Mouse (Mus musculus): ENCODE results near the gene Lhpp.
"Not testable (repeated sequence)": the region's sequence is repeated elsewhere in the genome, so short reads cannot be mapped to it uniquely, and the experiment has no call there.

Lhpp gene

DNA sequence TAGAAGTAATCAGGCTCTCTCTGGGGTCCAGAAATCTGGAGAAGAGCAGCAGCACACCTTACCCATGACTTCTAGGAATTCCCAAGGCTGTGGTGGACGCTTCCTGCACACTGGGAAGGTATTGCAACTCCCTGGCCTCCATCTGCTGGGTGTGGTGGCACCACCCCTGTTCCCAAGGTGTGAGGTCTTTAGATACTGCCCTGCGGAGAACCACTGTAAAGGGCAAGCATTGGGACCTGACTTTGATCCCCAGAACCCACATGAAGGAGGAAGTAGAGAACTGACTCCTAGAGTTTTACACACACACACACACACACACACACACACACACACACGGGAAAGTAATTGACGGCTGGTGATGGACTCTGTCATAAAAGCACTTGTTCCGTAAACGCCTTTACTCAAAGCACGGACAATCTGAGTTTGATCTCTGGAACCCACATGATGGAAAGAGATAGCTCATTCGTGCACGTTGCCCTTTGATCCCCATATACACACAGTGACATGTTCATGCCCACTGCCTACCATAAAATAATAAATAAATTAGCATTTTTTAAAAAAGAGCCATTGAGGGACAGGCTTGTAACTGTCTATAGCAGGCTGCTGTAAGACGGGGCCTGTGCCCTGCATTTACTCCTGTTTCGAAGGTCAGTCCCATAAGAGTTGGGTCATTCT is 34.3 kb downstream of the Lhpp start:
- no peak for DNase-seq (ENCODE audit: low read depth, low spot score)

DNA sequence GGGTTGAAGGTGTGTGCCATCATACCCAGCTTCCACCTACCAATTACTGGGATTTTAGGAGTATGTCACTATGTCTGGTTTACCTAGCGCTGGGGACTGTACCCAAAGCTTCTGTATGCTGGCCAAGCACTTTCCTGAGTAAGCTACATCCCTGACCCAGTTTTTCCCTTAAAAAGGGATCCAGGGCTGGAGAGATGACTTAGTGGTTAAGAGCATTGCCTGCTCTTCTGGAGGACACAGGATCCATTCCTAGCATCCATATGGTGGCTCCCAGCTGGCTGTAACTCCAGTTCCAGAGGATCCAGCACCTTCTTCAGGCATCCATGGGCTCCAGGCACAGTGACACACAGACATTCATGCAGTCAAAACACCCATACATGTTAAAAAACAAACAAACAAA is 36.1 kb downstream of the Lhpp start:
- DNase-seq (ENCODE audit: low read depth, low spot score), result no peak

DNA sequence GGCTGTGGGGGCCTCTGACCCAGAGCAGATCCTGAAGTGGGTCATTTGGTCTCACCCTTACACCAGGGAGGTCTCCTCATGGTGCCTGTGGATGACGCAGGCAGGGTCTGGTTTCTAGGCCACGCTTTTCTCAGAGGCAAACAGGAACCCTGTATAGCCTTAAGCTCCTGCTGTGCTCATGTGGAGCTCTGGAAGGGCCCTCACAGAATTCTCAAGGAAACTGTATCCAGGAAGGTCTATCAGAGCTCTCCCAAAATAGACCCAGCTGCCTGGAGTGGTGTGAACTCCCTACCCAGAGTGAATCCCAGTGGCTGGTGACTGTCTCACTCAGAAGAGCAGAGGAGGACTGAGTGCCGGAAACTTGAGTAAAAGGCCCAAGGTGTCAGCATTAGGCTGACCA is 44.0 kb downstream of the Lhpp start:
- no peak for DNase-seq (ENCODE audit: low read depth, low spot score)

DNA sequence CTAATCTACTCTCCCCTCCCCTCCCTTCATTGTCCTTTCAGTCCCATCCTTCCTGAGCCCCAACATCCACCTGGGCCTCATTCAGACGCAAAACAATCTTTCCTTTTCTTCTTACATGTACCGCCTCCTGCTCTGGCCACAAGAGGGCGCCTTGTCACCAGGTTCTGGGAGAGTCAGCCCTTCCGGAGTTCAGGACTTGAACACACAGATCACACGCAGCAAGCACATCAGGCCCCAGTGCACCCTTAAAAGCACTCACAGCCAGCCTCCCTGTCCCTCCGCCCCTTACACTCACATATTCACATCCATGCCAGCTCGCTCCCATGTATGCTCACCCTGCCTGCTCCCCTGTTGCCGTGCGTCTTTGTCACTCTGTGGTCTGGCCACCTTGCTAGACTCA is 45.6 kb downstream of the Lhpp start:
- DNase-seq (ENCODE audit: low read depth, low spot score), result peak; percentile 93

DNA sequence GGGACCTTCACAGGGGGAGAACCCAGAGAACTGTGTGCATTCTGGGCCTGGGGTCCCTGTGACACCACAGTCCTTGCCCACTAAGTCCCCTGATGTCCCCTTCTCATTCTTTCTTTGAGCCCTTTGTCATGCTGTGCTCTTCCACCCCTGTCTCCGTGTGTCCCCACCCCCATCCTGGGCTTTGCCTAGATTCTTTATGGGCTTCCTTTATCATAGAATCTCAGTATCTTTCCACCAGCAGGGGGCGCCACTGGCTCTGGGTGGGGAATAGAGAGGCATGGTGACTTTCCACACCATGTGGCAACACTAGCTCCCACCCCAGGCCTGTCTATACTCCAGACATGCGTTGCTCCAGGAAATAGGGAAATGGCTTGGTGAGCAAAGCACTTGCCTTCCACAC is 46.1 kb downstream of the Lhpp start:
- DNase-seq (ENCODE audit: low read depth, low spot score), result peak; percentile 88

DNA sequence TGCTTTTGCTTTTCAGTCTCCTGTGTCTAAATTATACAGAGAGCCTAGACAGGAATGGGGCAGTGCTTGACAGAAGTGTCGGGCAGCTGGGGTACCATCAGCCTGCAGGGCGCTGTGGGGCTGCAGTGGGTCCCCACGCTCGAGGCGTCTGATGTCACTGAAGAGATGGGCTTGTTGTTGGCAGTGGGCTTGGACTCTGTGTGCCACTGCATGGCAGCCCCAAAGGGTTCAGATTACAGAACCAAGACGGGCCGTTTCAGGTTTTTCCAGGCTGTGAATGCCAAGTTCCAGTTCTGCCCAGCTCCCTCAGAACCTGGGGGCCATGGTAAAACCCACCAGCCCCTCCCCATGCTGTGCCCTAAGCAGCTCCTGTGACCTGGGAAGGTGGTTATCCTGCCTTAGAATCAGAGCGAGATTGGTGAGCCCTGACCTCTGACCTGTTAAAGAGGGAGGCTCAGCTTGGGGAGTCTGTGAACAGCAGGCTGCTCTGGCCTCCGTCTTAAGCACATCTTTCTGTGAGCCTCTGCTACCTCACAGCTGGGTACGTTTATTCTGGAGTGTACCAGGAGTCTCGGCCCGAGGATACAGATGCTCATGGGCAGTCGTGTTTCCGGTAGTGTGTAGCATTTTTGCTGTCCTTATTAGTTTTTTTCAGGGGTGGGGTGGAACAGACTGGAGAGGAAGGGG is 47.1 kb downstream of the Lhpp start:
- no peak for DNase-seq (ENCODE audit: low read depth, low spot score)

DNA sequence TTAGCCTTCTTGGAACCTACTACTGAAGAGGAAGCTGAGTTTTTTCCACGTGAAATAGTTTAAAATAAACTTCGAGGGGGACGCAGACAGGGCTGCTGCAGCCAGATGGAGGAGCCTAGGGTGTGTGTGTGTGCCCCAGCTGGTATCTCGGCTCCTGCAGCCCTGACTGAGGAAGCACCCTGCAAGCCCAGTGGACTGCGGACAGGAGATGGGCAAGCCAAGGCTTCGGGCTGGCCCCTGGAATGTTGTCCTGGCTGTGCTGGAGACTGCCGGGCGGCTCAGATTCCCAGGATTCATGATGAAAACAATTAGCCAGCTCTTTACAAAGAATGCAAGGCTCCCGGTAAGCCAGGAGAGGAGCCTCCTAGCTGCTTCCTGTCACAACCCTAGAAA is 47.6 kb downstream of the Lhpp start:
- DNase-seq (ENCODE audit: low read depth, low spot score), result peak; percentile 50

DNA sequence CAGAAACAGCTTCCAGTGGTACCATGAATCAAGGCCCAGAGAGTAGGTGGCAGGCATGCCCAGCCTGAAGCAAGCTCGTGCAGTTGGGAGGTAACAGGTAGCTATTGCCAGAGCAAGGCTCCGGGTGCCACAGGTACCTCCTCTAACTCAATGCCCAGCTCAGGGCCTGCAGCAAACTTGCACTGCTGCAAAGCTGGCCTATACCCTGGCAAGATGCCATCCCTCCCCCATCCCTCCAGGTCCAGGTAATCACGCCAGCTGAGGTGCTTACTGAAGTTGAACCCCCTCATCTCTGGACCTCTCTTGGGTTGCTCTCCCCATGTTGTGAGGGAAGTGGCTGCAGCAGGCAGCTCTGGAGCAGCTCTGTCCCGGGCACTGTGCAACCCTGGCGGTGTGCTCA is 48.2 kb downstream of the Lhpp start:
- no peak for DNase-seq (ENCODE audit: low read depth, low spot score)

DNA sequence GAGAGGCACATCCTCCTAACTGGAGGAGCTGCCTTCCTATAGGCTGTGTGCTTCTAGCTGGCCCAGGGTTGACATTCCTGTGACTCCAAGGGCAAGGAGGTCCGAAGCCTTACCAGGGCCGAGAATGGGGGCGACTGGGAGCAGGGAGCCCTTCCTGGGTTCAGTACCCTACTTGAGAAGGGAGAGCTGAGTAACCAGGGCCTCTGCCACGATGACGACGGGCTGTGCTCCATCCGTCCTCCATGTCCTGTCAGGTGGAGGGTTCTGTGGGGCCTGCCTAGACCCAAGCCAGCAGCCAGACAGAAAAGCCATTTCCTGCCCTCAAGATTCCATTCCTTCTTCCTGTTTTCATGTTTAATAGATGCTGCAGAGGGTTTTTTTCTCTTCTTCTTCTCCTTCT is 49.2 kb downstream of the Lhpp start:
- no peak for DNase-seq (ENCODE audit: low read depth, low spot score)

DNA sequence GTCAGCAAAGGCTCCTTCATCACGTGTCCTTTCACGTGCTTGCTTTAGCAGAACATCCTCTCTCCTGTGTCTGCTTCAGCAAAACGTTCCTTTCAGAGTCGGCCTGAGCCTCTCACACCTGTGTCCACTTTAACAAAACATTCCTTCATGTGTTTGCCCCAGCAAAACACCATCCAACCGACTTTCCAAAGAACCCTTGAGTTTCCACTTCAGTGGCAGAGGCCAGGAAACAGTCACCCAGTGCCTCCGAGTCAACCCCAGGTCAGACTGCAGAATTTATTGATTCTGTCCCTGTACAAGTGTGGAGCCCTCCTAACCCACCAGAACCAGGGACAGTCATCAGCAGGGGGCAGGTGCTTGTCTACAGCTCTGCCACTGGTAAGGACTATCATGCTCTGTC is 52.4 kb downstream of the Lhpp start:
- not testable (repeated sequence) for DNase-seq (ENCODE audit: low read depth, low spot score)

DNA sequence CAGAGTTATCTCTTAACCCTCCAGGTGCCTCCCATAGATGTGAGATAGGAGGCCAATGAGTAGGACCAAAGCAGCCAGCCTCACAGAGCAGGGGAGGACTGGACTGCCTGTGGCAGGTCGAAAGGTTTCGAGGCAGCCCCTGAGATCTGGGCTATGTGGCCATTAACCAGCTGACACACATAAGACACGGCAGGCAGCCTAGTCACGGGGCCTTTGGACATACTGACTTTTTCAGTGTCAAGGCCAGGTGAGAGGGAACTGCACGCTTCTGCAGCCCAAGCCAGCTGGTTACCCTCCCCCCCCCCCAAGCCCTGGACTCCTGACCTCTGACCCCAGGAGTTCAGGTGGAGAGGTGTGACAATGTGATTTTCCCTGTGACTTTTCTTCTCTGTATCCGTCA is 54.4 kb downstream of the Lhpp start:
- DNase-seq (ENCODE audit: low read depth, low spot score), result no peak

DNA sequence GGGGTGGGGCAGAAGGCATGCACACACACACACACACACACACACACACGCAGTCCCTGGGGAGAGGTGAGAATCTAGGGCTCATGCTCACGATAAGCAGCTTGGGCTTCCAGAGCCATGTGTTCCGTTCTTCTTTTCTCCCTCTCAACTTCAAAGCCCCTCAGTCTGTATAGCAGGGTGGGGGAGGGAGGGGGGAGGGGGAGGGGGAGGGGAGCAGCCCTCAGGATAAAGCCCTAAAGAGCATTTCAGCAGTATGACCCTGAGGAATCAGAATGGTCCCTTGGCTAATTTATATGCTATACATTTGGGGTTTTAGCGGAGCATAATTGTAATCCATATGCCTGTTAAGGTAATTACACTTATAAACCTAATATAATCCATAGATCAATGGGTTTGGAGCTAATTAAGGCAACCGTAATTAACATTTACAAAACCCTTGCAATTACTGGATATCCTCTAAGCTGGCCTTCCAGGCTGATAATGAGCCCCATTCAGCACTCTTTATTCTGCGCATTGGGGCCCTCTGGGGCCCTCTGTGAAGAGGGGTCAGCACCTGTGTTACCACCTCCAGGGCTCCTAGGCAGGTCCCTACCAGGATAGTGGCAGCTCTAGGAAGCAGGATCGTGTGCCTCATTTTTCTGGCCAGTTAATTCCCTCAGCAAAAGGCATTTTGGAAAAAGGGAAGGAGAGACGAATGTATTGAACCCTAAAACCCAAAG is 55.4 kb downstream of the Lhpp start:
- DNase-seq (ENCODE audit: low read depth, low spot score), result no peak

DNA sequence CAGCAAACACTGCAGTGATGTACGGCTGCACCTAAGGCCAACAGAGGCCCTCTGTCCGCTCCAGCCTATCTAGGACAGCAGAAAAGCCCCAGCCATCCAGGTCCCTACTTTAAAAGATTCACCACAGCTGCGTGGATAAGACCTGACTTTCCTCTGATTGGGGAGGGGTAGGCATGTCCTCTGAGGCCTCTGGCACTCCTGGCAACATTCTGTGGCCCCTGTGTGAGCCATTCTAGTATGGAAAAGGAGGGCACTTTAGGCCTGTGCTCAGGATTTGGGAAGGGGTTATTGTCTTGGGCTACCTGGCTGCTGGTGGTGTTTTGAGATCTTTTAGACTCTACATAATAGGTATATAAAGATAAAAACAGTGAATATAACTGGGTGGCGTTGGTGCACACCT is 56.1 kb downstream of the Lhpp start:
- no peak for DNase-seq (ENCODE audit: low read depth, low spot score)

DNA sequence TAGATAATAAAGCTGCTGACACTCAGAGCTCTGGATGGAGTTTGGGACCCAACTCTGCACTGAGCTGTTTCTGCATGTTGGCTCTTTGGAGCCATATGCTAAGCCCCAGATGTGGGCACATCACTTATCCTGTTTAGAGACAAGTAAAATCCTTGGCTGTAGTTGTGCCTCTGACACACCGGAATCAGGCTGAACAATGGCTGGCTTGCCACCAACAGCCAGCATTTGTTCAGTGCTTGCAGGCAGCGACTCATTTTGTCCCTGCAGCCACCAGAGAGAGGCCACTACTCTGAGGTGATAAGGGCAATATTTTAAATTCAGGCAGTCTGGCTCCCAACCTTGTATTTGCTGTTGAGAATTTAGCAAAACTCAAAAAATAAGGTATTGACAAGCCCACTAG is 58.2 kb downstream of the Lhpp start:
- no peak for DNase-seq (ENCODE audit: low read depth, low spot score)

DNA sequence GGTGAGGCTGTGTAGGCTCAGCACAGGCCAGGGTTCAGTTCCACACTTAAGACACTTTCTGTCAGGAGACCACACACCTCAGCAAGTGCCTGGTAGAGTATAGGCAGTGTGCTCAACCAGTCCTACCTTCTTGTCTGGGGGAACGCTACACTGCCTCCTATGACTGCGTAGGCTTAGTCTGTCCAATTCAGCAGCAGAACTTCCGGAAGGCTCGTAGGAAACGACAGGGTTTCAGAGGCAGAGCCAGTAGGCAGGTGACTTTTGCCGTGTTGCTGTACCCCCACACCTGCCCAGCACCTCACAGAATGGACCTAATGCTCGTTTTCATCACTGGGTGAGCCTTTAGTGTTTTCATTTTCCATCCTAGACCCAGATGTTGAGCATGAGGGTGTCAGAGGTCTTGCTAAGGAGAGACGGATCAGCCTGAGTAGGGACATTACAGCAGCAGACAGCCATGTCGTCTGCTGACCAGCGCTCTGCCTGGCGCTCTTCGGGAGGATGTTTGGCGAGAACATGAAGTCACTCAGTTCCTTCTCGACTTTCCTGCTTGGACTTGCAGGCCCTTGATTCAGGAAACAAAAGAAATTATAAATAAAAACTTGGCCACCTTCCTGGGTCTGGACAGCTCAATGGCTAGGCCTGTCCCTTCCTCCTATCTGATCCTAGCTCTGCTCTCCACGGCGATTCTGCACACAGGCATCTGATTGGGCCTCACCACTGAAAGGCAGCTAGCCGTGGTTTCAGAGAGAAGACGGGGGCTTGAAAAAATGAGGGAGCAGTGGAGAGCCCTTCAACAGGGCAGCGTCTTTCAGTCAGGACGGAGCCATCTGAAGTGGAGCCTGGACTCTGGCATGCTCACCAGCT is 59.8 kb downstream of the Lhpp start:
- no peak for DNase-seq (ENCODE audit: low read depth, low spot score)

DNA sequence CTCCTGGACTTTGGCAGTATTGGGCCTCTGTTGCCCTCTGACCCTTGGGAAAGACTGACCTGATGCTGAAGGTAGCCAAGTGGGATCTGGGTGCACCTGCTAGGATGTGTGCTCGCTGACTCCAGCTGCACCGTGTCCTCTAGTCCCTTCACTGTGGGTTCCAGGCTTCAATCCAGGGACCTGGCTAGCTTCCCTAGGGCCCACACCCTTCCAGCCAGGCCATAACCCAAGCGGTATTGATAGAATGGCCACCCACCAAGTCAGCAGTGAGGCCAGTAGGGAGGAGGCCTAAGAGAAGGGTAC is 60.4 kb downstream of the Lhpp start:
- no peak for DNase-seq (ENCODE audit: low read depth, low spot score)

DNA sequence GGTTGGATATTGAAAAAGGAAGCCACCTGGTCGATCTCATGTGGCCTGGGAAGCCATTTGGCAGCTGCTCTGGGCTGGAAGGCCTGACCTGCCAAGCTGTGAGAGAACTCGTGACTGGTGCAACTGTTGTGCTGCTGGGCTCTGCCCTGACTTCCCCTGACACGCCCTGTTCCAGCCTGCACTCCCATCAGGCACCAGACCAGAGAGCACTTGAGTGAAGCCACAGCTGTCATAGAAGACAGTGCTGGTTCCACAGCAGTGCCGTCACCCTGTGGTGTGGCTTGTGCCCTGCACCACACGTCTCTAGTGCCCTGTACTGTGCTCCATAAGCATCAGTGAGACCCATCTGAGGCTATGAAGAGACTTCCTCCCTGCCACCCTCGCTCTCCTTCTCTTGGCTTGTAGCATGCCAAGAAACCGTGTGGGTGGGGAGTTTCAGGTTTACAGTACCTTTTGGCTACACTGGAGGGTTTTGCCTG is 62.1 kb downstream of the Lhpp start:
- no peak for DNase-seq (ENCODE audit: low read depth, low spot score)

DNA sequence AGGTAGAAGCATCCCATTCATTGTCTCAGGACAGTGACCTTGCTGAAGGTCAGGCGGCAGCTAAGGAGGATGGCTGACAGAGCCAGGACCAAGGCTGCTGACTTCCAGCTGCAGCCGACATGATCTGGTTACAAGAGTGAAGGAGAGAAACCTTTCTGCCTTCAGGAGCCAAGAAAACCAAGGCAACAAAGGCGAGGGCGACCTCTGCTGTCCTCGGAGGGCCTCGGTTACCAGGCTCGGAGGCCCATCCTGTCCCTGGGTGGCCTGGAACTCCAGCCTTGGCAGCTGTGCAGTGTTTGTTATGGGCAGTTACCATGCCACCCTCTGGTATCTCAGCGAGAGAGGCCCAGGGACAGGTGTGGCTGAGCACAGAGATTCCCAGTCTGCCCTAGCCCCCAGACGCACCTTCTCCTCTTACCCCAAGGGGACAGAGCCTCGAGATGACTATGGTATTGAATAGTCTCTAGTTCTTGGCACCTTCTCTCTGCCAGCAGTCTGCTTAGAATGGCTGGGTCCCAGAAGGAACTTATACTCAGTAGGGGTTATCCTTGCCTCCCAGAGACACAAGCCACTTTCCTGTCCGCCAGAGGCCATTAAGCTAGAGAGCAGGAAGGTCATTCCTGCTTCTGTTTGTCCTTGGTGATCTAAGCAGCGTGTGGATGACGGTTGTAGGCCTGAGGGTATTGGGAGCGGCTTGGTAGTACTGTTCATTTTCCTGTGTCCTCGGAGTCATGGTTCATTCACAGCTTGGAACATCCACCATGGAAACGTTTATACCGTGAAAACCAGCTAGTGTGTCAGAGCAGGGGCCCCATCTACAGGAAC is 63.7 kb downstream of the Lhpp start:
- DNase-seq (ENCODE audit: low read depth, low spot score), result peak; percentile 53

DNA sequence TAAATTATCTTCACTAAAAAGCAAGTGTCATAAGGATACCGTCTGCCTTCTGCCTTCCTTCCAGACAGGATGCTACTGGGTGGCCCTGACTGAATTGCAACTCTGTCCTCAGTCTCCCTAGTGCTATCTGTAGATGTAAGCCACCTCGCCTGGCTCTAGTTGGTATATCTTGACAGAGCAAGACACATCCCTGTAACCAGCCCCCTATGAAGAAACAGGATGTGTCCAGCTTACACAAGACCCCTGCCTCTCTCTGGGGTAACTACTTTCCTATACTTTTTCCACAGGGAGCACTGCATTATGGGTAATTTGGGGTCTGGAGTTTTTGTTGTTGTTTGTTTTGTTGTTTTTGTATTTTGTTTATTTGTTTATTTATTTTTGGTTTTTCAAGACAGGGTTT is 65.5 kb downstream of the Lhpp start:
- DNase-seq (ENCODE audit: low read depth, low spot score), result no peak

DNA sequence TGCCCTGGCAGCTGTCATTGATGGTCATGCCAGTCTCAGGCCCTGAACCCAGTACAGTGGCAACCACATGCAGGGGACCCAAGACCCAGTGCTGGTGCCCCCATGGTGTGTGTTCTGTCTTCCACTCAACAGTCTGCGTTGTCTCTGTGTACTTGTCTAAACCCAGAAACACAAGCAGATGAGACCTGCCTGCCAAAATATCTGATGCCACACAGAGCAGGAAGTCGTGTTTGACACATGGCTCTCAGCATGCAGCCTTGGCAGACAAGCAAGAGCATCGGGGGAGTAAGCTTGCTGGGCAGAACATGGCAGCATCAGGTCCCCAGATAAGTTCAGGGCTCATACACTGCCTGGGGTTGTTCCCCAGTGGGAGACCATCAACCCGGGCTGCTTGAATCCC is 68.7 kb downstream of the Lhpp start:
- no peak for DNase-seq (ENCODE audit: low read depth, low spot score)

DNA sequence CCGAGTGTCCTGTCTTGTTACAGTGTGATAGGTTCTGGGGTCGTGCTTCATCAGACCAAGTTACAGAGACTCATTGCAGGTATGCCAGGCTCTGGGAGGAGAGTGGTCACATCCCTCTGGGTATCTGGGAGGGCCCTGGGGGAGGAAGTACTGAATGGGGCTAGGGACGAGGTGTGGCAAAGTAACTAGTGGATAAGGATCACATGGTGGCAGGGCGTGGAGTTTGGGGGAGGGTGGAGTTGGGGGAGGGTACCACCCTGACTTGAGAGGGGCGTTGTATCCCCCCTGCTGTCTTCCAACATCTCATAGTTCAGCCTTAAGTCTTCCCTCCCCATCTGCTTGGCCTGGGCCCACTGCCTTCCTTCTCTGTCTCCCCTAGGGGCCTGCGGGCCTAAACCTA is 69.1 kb downstream of the Lhpp start:
- DNase-seq (ENCODE audit: low read depth, low spot score), result no peak
